Mouse (Mus musculus): ENCODE measurements around the gene Gm21954. TPM values are rescaled to one million over a fixed set of nuclear protein-coding genes. Genes with fewer than 3 reads are reported as not detected.

The Gm21954 gene
- total RNA-seq, 2 experiments from 2014 or later = not detected

- intact Hi-C loops (cut with DNase I) = no loop called here
- DNase-seq = no peak
Observed at GRCm38 (mm10) chr3:55420436-55421083, 51.5 kb downstream of the Gm21954 start.

- DNase-seq = no peak
- intact Hi-C loops (cut with DNase I) = no loop called here
Observed at GRCm38 (mm10) chr3:55419334-55419733, 52.7 kb downstream of the Gm21954 start.

GRCm38 (mm10) chr3:55418845-55419244, 53.2 kb downstream of the Gm21954 start:
- intact Hi-C loops (cut with DNase I) = no loop called here
- DNase-seq = no peak

DNA sequence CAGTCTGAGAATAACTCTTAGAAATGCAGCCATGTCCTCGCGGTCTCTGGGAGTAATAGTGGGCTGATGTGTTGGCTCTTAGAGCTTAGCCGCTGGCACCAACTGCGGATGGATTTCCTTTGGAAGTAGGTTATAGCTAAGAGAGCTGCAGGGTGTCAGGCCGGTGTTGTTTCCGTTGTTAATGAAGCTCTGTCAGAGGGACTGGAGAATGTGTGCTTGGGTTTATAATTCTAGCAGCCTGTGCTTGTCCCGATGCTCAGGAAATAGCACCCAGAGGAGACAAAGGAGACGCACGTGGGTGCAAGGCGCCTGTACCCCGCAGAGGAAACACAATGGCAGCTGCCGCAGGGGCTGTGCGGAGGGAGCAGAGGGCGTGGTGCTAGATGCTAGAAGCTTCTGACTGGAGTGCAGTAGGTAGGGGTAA, 56.5 kb downstream of the Gm21954 start:
- DNase-seq = peak in 1 of 2 experiments; percentile 4
- intact Hi-C loops (cut with DNase I) = no loop called here

Other genes starting within 250 kb of the Gm21954 start
- gene Dclk1, start 229.8 kb downstream of the Gm21954 start, total RNA-seq (2021) = 1 to 10 TPM; 2.5 to 5.9 TPM